Comparison of ENCODE assay signal across 10 mouse cellular contexts in genomic region chr11:69883066-69883465, GRCm38 (mm10). TPM values are rescaled to one million over a fixed set of nuclear protein-coding genes. Genes with fewer than 3 reads are reported as not detected.
DNase-seq lines count a peak whose midpoint lies in the region; ATAC-seq lines count a peak whose summit lies in the region.
"Had no signal": no experiment of that assay in that cellular context is flagged by ENCODE, and none has a peak within 500 bp of the region (broad histone marks: within the 10 kb centered on the region; RNA-seq: fewer than 3 reads in every experiment).

No protein-coding gene starts in this region.

- H3K4me2 ChIP-seq in liver, embryonic 12.5 days = no peak overlapping the region
- no peak overlapping the region for H3K4me2 ChIP-seq in forebrain, embryonic 11.5 days (ENCODE audit: low read depth, low read length, severe bottlenecking)
- H3K4me2 ChIP-seq: midbrain, embryonic 11.5 days had no signal

- ATAC-seq in liver, embryonic 12.5 days = no peak
- no peak for ATAC-seq in forebrain, embryonic 11.5 days (replicated peaks; ENCODE audit: low FRiP score)

- H3K36me3 ChIP-seq in liver, embryonic 12.5 days = no peaks in the 10 kb centered on the region
- H3K36me3 ChIP-seq in forebrain, embryonic 11.5 days (ENCODE audit: control insufficient read depth, insufficient read depth, low read length) = no peaks in the 10 kb centered on the region

- H3K9me3 ChIP-seq in liver, embryonic 12.5 days (replicated peaks) = no peaks in the 10 kb centered on the region
- H3K9me3 ChIP-seq in forebrain, embryonic 11.5 days (ENCODE audit: control insufficient read depth, low read length) = no peaks in the 10 kb centered on the region

- H3K27me3 ChIP-seq in liver, embryonic 12.5 days (replicated peaks) = no peaks in the 10 kb centered on the region
- H3K27me3 ChIP-seq in forebrain, embryonic 11.5 days (ENCODE audit: control insufficient read depth, insufficient read depth, low read length) = peaks cover 5% of the 10 kb centered on the region; the same call in 1 of the 2 replicates

- peak; percentile 30 to 51 for DNase-seq in cerebellum, adult 18-20 months
- DNase-seq in cerebellum, postnatal 4 days (ENCODE audit: low spot score in 2 of 2) = no peak
- DNase-seq in liver = peak; percentile 78
- peak; percentile 81 for DNase-seq in induced T-regulatory cell, adult 2 months (ENCODE audit: low read depth)
- peak; percentile 70 for DNase-seq in testis, postnatal 10 days (ENCODE audit: low spot score)
- DNase-seq in c-Kit-positive CD71-positive TER-119-positive erythroid progenitor cells, embryonic 14.5 days (ENCODE audit: low spot score) = no peak
- no peak for DNase-seq in forebrain, embryonic 11.5 days (ENCODE audit: low spot score)

- no peak overlapping the region for H3K4me3 ChIP-seq in liver, embryonic 12.5 days
- no peak overlapping the region for H3K4me3 ChIP-seq in forebrain, embryonic 11.5 days (ENCODE audit: low read depth, low read length)

- peaks cover 89% of the 10 kb centered on the region for H3K4me1 ChIP-seq in liver, embryonic 12.5 days
- peaks cover 4% of the 10 kb centered on the region; the same call in 1 of the 2 replicates for H3K4me1 ChIP-seq in forebrain, embryonic 11.5 days (replicated peaks; ENCODE audit: control insufficient read depth, insufficient read depth, low read length)

- no peak overlapping the region for H3K27ac ChIP-seq in liver, embryonic 12.5 days
- H3K27ac ChIP-seq in forebrain, embryonic 11.5 days (ENCODE audit: low read depth, low read length) = no peak overlapping the region

- no peak overlapping the region for H3K9ac ChIP-seq in liver, embryonic 12.5 days
- H3K9ac ChIP-seq in forebrain, embryonic 11.5 days (ENCODE audit: low read length) = no peak overlapping the region

- 59% methylated on average over 4 of the region's 4 CpGs for WGBS in liver, embryonic 12.5 days (ENCODE audit: insufficient replicate concordance)
- WGBS in forebrain, embryonic 11.5 days = 61% methylated on average over 4 of the region's 4 CpGs

RNA-seq across cellular contexts. Expression of gene Kctd11, which starts 1.9 kb away (rescaled TPM):
- polyA plus RNA-seq in liver, embryonic 12.5 days (2016; fragmentation: Nextera tagmentation; extraction: Ambion mirVana) = 1.3 TPM in 2 replicates
- polyA plus RNA-seq in forebrain, embryonic 11.5 days (2014; fragmentation: Nextera tagmentation; extraction: Ambion mirVana) = 2.9 and 3.0 TPM in 2 replicates

RNA-seq across cellular contexts. Expression of gene Tmem95, which starts 5.2 kb away (rescaled TPM):
- polyA plus RNA-seq in liver, embryonic 12.5 days (2016; fragmentation: Nextera tagmentation; extraction: Ambion mirVana) = not detected in 2 replicates
- polyA plus RNA-seq in forebrain, embryonic 11.5 days (2014; fragmentation: Nextera tagmentation; extraction: Ambion mirVana) = 0.40 TPM in 1 of 2 replicates, not detected in the other
- polyA plus RNA-seq: embryonic facial prominence, embryonic 14.5 days; midbrain, embryonic 11.5 days had no signal

RNA-seq across cellular contexts. Expression of gene Acap1, which starts 12.3 kb away (rescaled TPM):
- 7.6 and 8.1 TPM in 2 replicates for polyA plus RNA-seq in liver, embryonic 12.5 days (2016; fragmentation: Nextera tagmentation; extraction: Ambion mirVana)
- 0.52 and 0.75 TPM in 2 replicates for polyA plus RNA-seq in forebrain, embryonic 11.5 days (2014; fragmentation: Nextera tagmentation; extraction: Ambion mirVana)

RNA-seq across cellular contexts. Expression of gene 2810408A11Rik, which starts 17.7 kb away (rescaled TPM):
- 2.3 TPM in 2 replicates for polyA plus RNA-seq in liver, embryonic 12.5 days (2016; fragmentation: Nextera tagmentation; extraction: Ambion mirVana)
- 17.2 and 17.6 TPM in 2 replicates for polyA plus RNA-seq in forebrain, embryonic 11.5 days (2014; fragmentation: Nextera tagmentation; extraction: Ambion mirVana)

RNA-seq across cellular contexts. Expression of gene Neurl4, which starts 17.8 kb away (rescaled TPM):
- polyA plus RNA-seq in liver, embryonic 12.5 days (2016; fragmentation: Nextera tagmentation; extraction: Ambion mirVana) = 4.5 and 5.7 TPM in 2 replicates
- polyA plus RNA-seq in forebrain, embryonic 11.5 days (2014; fragmentation: Nextera tagmentation; extraction: Ambion mirVana) = 16.4 and 23.0 TPM in 2 replicates

Comparison
In these comparisons a context has a peak if more than half of its experiments do, and no peak if none do; other contexts are left out.
1. DNase-seq: peak in cerebellum, adult 18-20 months (2 of 2), liver (single experiment), induced T-regulatory cell, adult 2 months (single experiment) and testis, postnatal 10 days (single experiment); none in cerebellum, postnatal 4 days (0 of 2), c-Kit-positive CD71-positive TER-119-positive erythroid progenitor cells, embryonic 14.5 days (single experiment) and forebrain, embryonic 11.5 days (single experiment).